Mouse (Mus musculus) myocyte (in vitro differentiated cells): ENCODE measurements around the gene Bend7. TPM values are rescaled to one million over a fixed set of nuclear protein-coding genes. Genes with fewer than 3 reads are reported as not detected.

Experiments
- H3K27me3 ChIP-seq: one replicate; pipeline ENCODE4 v1.6.1; 2011; ENCODE audit not compliant: control insufficient read depth, insufficient read depth, insufficient read length
- H3K36me3 ChIP-seq: one replicate; pipeline ENCODE4 v1.6.1; 2011; ENCODE audit not compliant: control insufficient read depth, insufficient read depth
- H3K4me2 ChIP-seq: one replicate; pipeline ENCODE4 v1.6.1; 2011; ENCODE audit warnings: low read depth, control low read depth
- H3K4me3 ChIP-seq: one replicate; pipeline ENCODE4 v1.5.1; 2011; ENCODE audit warnings: mild to moderate bottlenecking, control low read depth, moderate library complexity
- H3K79me2 ChIP-seq: one replicate; pipeline ENCODE4 v1.6.1; 2011; ENCODE audit not compliant: control insufficient read depth, insufficient read depth
- H3ac ChIP-seq: one replicate; pipeline ENCODE4 v1.6.1; 2011; ENCODE audit not compliant: control insufficient read depth, insufficient read length
- CEBPB ChIP-seq: IDR thresholded peaks from 2 replicates; pipeline ENCODE4 v1.6.1; 2011; ENCODE audit warnings: mild to moderate bottlenecking, moderate library complexity; ENCODE audit not compliant: poor library complexity, insufficient read depth, severe bottlenecking
- E2F4 ChIP-seq: IDR thresholded peaks from one replicate; pipeline ENCODE4 v1.6.1; 2011; ENCODE audit warnings: mild to moderate bottlenecking, control low read depth, moderate library complexity; ENCODE audit not compliant: insufficient read depth
- MAX ChIP-seq: IDR thresholded peaks from one replicate; pipeline ENCODE4 v1.6.1; 2011; ENCODE audit warnings: low read depth, mild to moderate bottlenecking, control low read depth
- MYOD1 ChIP-seq, 3 experiments: IDR thresholded peaks; one replicate each; pipeline ENCODE4 v1.6.1; 2011; ENCODE audit warnings: control low read depth in 2 of 3, low read depth in 2 of 3, mild to moderate bottlenecking in 2 of 3, moderate library complexity in 1 of 3; ENCODE audit not compliant: insufficient read length in 2 of 3, control insufficient read depth in 1 of 3
- MYOG ChIP-seq, 3 experiments: IDR thresholded peaks; one replicate each; pipeline ENCODE4 v1.6.1; 2011; ENCODE audit warnings: control low read depth in 2 of 3, low read depth in 2 of 3, mild to moderate bottlenecking in 2 of 3; ENCODE audit not compliant: insufficient read length in 2 of 3, control insufficient read depth in 1 of 3, insufficient read depth in 1 of 3
- POLR2A ChIP-seq: IDR thresholded peaks from one replicate; pipeline ENCODE4 v1.6.1; 2011; ENCODE audit warnings: low read depth, mild to moderate bottlenecking, control low read depth, moderate library complexity; ENCODE audit not compliant: insufficient read length
- POLR2AphosphoS2 ChIP-seq: IDR thresholded peaks from one replicate; pipeline ENCODE4 v1.6.1; 2011; ENCODE audit warnings: low read depth, control low read depth; ENCODE audit not compliant: insufficient read length
- REST ChIP-seq: IDR thresholded peaks from one replicate; pipeline ENCODE4 v1.6.1; 2011; ENCODE audit warnings: mild to moderate bottlenecking, control low read depth, moderate library complexity; ENCODE audit not compliant: insufficient read depth, insufficient read length
- SRF ChIP-seq: IDR thresholded peaks from one replicate; pipeline ENCODE4 v1.6.1; 2011; ENCODE audit warnings: low read depth; ENCODE audit not compliant: control insufficient read depth, insufficient read length
- TCF12 ChIP-seq: IDR thresholded peaks from one replicate; pipeline ENCODE4 v1.6.1; 2011; ENCODE audit warnings: mild to moderate bottlenecking, control low read depth; ENCODE audit not compliant: poor library complexity, insufficient read depth, severe bottlenecking
- TCF3 ChIP-seq: IDR thresholded peaks from one replicate; pipeline ENCODE4 v1.6.1; 2011; ENCODE audit warnings: low read depth, control low read depth; ENCODE audit not compliant: insufficient read length
- USF1 ChIP-seq: IDR thresholded peaks from one replicate; pipeline ENCODE4 v1.6.1; 2011; ENCODE audit warnings: low read depth, mild to moderate bottlenecking, control low read depth, moderate library complexity
- polyA plus RNA-seq: library from polyadenylated mRNA; unstranded; fragments of >200 nt; fragmentation: generic; extraction: Trizol; gene quantifications from one replicate; pipeline ENCODE4 v1.2.1, GENCODE M21; 2012; ENCODE audit warnings: missing spikeins

Gene Bend7
- polyA plus RNA-seq, 1 experiment, result not detected

DNA sequence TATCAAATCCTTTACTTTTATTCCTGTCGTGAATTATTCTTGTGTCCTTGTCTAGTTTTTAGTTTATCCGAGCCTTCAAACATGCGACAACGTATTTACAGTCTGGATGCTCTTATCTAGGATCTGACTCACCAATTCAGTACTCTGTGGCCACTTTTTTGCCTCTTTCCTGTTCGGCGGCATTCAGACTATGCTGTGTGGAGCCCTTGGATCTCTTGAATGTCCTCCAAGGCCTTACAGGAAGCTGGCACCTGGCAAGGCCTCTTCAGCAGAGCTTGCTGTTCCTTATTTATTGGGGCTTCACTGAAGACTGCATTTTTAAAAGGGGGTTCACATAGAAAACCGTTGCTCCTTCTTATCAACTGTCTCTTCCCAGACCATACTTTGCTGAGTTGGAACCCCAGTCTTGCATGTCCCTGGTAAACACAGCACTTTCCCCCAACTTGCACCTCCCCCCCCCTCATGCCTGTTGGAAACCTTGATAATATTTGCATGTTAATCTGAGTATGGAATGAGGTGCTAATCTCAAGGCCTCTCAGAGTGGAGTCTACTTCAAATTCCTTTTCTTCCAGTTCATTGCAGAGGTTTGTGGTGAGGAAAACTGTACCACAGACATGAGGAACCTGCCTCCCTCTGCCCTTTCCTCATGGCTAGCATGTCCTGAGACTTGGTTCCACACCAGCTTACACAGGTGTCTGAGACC lies 18.6 kb downstream of the Bend7 start:
- no peak overlapping the region for H3K4me3 ChIP-seq
- H3ac ChIP-seq, result no peak overlapping the region
- TF ChIP-seq CEBPB (no peak), TCF12 (no peak), MYOG (IDR thresholded peaks at IDR 0.05; ENCODE audit: control insufficient read depth in 1 of 3, insufficient read depth in 1 of 3, insufficient read length in 2 of 3, low read depth in 2 of 3) (no peak), SRF (no peak), TCF3 (no peak), MAX (no peak), REST (no peak), POLR2AphosphoS2 (no peak), E2F4 (no peak), USF1 (no peak), POLR2A (no peak)
- H3K79me2 ChIP-seq, result no peaks in the 10 kb centered on the region
- no peak overlapping the region for H3K4me2 ChIP-seq
- peaks cover 29% of the 10 kb centered on the region for H3K27me3 ChIP-seq
- H3K36me3 ChIP-seq, result no peaks in the 10 kb centered on the region

DNA sequence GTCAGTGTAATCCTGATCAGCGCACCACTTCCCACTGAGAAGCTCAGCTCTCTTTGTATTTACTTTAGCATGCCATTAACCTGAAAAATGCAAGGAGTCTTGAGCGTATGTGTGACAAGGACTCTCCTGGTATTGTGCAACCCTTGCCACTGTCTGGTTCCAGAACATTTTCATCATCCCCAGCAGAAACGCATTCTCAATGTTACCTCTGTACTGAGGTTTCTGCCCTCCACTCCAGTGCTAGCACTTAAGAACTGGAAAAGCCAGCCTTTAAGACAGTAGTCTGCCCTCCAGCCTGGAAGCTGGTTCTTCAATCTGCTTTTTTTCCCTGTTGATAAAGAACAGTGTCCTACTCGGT lies 19.1 kb downstream of the Bend7 start:
- TF ChIP-seq REST (no peak), MYOD1 (IDR thresholded peaks at IDR 0.05; ENCODE audit: control insufficient read depth in 1 of 3, insufficient read length in 2 of 3, low read depth in 2 of 3) (no peak), POLR2A (no peak), USF1 (no peak), CEBPB (no peak), SRF (no peak), E2F4 (no peak), TCF3 (no peak), TCF12 (no peak), POLR2AphosphoS2 (no peak), MAX (no peak), MYOG (IDR thresholded peaks at IDR 0.05; ENCODE audit: control insufficient read depth in 1 of 3, insufficient read depth in 1 of 3, insufficient read length in 2 of 3, low read depth in 2 of 3) (no peak)
- Histone ChIP-seq H3K27me3 (peaks cover 33% of the 10 kb centered on the region), H3K4me3 (no peak overlapping the region), H3K4me2 (no peak overlapping the region), H3ac (no peak overlapping the region), H3K36me3 (no peaks in the 10 kb centered on the region), H3K79me2 (no peaks in the 10 kb centered on the region)

DNA sequence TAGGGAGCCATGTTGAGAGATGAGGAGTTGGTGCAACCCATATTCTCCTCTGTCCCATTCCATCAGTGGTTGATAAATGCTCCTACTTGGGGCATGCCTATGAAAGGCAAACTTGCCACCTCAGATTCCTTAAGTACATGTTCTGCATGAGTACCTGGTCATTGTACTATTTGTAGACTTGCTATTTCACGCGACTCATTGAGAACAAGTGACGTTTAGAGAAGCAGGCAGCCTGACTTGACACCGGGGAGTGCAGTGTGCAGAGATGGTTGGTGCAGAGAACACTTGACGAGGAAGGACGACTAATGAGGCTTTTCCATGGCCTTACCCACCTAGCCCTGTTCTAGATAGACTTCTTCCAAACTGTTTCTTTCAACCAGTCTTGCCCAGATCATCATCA lies 34.3 kb downstream of the Bend7 start:
- Histone ChIP-seq H3K27me3 (peaks cover 71% of the 10 kb centered on the region), H3K36me3 (no peaks in the 10 kb centered on the region), H3K4me2 (no peak overlapping the region), H3ac (no peak overlapping the region), H3K79me2 (no peaks in the 10 kb centered on the region), H3K4me3 (no peak overlapping the region)
- TF ChIP-seq E2F4 (no peak), TCF3 (no peak), MYOG (IDR thresholded peaks at IDR 0.05; ENCODE audit: control insufficient read depth in 1 of 3, insufficient read depth in 1 of 3, insufficient read length in 2 of 3, low read depth in 2 of 3) (no peak), CEBPB (no peak), REST (no peak), POLR2A (no peak), POLR2AphosphoS2 (no peak), SRF (no peak), MYOD1 (IDR thresholded peaks at IDR 0.05; ENCODE audit: control insufficient read depth in 1 of 3, insufficient read length in 2 of 3, low read depth in 2 of 3) (no peak), USF1 (no peak), TCF12 (no peak), MAX (no peak)

DNA sequence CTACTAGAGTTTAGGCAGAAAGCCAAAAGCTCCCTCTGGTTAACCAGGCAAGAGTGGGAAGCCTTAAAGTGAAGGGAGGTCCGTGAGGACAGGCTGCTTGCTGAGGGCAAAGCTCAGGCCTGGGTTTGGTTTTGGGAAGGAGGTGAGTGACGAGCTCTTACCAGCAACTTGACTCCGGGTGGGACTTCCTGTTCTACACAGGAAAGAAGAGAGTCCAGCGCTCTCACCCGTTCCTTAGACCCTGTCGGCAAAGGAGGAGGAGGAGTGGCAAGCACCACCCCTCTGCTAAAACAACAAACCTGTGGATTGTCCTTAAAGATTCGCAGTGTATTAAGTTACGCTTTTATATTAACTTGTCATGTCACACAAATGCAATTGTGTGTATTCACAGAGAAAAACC lies 38.1 kb downstream of the Bend7 start:
- no peaks in the 10 kb centered on the region for H3K79me2 ChIP-seq
- H3K4me2 ChIP-seq, result no peak overlapping the region
- no peaks in the 10 kb centered on the region for H3K36me3 ChIP-seq
- no peak for TF ChIP-seq MYOD1 (IDR thresholded peaks at IDR 0.05; ENCODE audit: control insufficient read depth in 1 of 3, insufficient read length in 2 of 3, low read depth in 2 of 3)
- no peak overlapping the region for H3ac ChIP-seq
- H3K4me3 ChIP-seq, result no peak overlapping the region
- H3K27me3 ChIP-seq, result peaks cover 63% of the 10 kb centered on the region

DNA sequence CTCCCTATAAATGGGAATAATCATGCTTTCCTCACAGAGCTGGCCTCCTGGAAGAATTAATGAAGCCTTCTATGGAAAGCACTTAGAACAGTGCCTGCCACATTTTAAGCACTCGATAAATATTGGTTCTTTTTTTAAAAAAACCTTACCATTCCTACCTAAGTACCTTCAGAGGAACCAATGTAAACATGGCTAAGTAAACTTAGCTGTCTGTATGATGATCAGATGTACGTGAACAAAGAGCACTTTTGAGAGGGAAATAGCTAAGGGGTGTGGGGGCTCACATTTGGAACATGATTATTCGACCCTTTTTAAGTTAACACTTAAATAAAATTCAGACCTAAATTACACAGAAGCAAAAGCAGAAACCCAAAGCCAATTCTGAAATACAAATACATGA lies 39.6 kb downstream of the Bend7 start:
- no peak overlapping the region for H3K4me2 ChIP-seq
- no peaks in the 10 kb centered on the region for H3K79me2 ChIP-seq
- no peaks in the 10 kb centered on the region for H3K36me3 ChIP-seq
- no peak overlapping the region for H3K4me3 ChIP-seq
- peaks cover 66% of the 10 kb centered on the region for H3K27me3 ChIP-seq
- TF ChIP-seq TCF12, result no peak
- no peak for TF ChIP-seq TCF3
- TF ChIP-seq REST, result no peak
- no peak for TF ChIP-seq POLR2AphosphoS2
- TF ChIP-seq USF1, result no peak
- no peak for TF ChIP-seq E2F4
- TF ChIP-seq MYOG (IDR thresholded peaks at IDR 0.05; ENCODE audit: control insufficient read depth in 1 of 3, insufficient read depth in 1 of 3, insufficient read length in 2 of 3, low read depth in 2 of 3), result no peak
- no peak for TF ChIP-seq MAX
- TF ChIP-seq SRF, result no peak
- TF ChIP-seq POLR2A, result no peak
- TF ChIP-seq CEBPB, result no peak
- no peak for TF ChIP-seq MYOD1 (IDR thresholded peaks at IDR 0.05; ENCODE audit: control insufficient read depth in 1 of 3, insufficient read length in 2 of 3, low read depth in 2 of 3)
- H3ac ChIP-seq, result no peak overlapping the region
